Mouse (Mus musculus): ENCODE measurements around the gene Cebpe.

GRCm38 (mm10) chr14:54742375-54742774, 30.4 kb upstream of the Cebpe start:
- TF ChIP-seq CHD2 (IDR thresholded peaks at IDR 0.05; ENCODE audit: low read depth, low read length) = no peak
- TF ChIP-seq ZC3H11A (IDR thresholded peaks at IDR 0.05; ENCODE audit: borderline replicate concordance, low read depth, low read length) = no peak
